Mouse (Mus musculus): Measurements from ENCODE around the gene Bid. TPM values are rescaled to one million over a fixed set of nuclear protein-coding genes. Genes with fewer than 3 reads are reported as not detected.
"Not testable (repeated sequence)": the region's sequence is repeated elsewhere in the genome, so short reads cannot be mapped to it uniquely, and the experiment has no call there.

Gene Bid
- polyA plus RNA-seq, 1 experiment from 2014 or later = 32.9 TPM

- H3K27me3 ChIP-seq (replicated peaks) = no peaks in the 10 kb centered on the region
- no peak for ATAC-seq
- WGBS (ENCODE audit: insufficient replicate concordance) = 49% methylated on average over 12 of the region's 12 CpGs
- no peak overlapping the region for H3K27ac ChIP-seq
- H3K9ac ChIP-seq = no peak overlapping the region
- H3K9me3 ChIP-seq (replicated peaks) = no peaks in the 10 kb centered on the region
- H3K4me1 ChIP-seq = peaks cover 32% of the 10 kb centered on the region
- H3K36me3 ChIP-seq = peaks cover 56% of the 10 kb centered on the region
- H3K4me3 ChIP-seq = no peak overlapping the region
- no peak overlapping the region for H3K4me2 ChIP-seq
Observed at GRCm38 (mm10) chr6:120932597-120932996, 15.9 kb upstream of the Bid start.

GRCm38 (mm10) chr6:120930450-120931306, 14.0 kb upstream of the Bid start:
- WGBS (ENCODE audit: insufficient replicate concordance) = 59% methylated on average over 6 of the region's 6 CpGs
- H3K4me2 ChIP-seq = no peak overlapping the region
- peaks cover 38% of the 10 kb centered on the region for H3K4me1 ChIP-seq
- peak overlapping the region; percentile 46 for H3K27ac ChIP-seq
- no peaks in the 10 kb centered on the region for H3K27me3 ChIP-seq (replicated peaks)
- no peak overlapping the region for H3K9ac ChIP-seq
- H3K36me3 ChIP-seq = peaks cover 56% of the 10 kb centered on the region
- peak; percentile 67 for ATAC-seq
- H3K4me3 ChIP-seq = no peak overlapping the region
- no peaks in the 10 kb centered on the region for H3K9me3 ChIP-seq (replicated peaks)

- Histone ChIP-seq H3K27ac (no peak overlapping the region), H3K4me2 (no peak overlapping the region), H3K9ac (no peak overlapping the region), H3K36me3 (peaks cover 44% of the 10 kb centered on the region), H3K4me3 (no peak overlapping the region), H3K9me3 (replicated peaks) (no peaks in the 10 kb centered on the region), H3K27me3 (replicated peaks) (no peaks in the 10 kb centered on the region), H3K4me1 (peaks cover 38% of the 10 kb centered on the region)
- 54% methylated on average over 1 of the region's 1 CpGs for WGBS (ENCODE audit: insufficient replicate concordance)
- ATAC-seq = no peak
Observed at GRCm38 (mm10) chr6:120929421-120929820, 12.8 kb upstream of the Bid start.

- Histone ChIP-seq H3K27me3 (replicated peaks) (no peaks in the 10 kb centered on the region), H3K4me2 (no peak overlapping the region), H3K4me1 (peaks cover 33% of the 10 kb centered on the region), H3K27ac (no peak overlapping the region), H3K9ac (no peak overlapping the region), H3K4me3 (no peak overlapping the region), H3K9me3 (replicated peaks) (no peaks in the 10 kb centered on the region), H3K36me3 (peaks cover 27% of the 10 kb centered on the region)
- WGBS (ENCODE audit: insufficient replicate concordance) = 70% methylated on average over 3 of the region's 3 CpGs
- no peak for ATAC-seq
Observed at GRCm38 (mm10) chr6:120927765-120928164, 11.1 kb upstream of the Bid start.

- Histone ChIP-seq H3K9ac (no peak overlapping the region), H3K27me3 (replicated peaks) (no peaks in the 10 kb centered on the region), H3K36me3 (peaks cover 18% of the 10 kb centered on the region), H3K27ac (no peak overlapping the region), H3K4me3 (no peak overlapping the region), H3K4me2 (no peak overlapping the region), H3K4me1 (peaks cover 26% of the 10 kb centered on the region), H3K9me3 (replicated peaks) (no peaks in the 10 kb centered on the region)
- ATAC-seq = no peak
- WGBS (ENCODE audit: insufficient replicate concordance) = 48% methylated on average over 2 of the region's 2 CpGs
Observed at GRCm38 (mm10) chr6:120926880-120927279, 10.2 kb upstream of the Bid start.

- not testable (repeated sequence) for H3K4me2 ChIP-seq; H3K9ac ChIP-seq; H3K9me3 ChIP-seq (replicated peaks); H3K27me3 ChIP-seq (replicated peaks); H3K4me1 ChIP-seq; H3K36me3 ChIP-seq; H3K4me3 ChIP-seq
- peak; percentile 68 for ATAC-seq
- 0 out of 2 replicates have a peak overlapping the region, but pooled peaks have one; percentile 37 for H3K27ac ChIP-seq
- WGBS (ENCODE audit: insufficient replicate concordance) = 64% methylated on average over 2 of the region's 2 CpGs
Observed at GRCm38 (mm10) chr6:120924791-120925321, 8.2 kb upstream of the Bid start.

- no peak overlapping the region for H3K27ac ChIP-seq
- 45% methylated on average over 3 of the region's 3 CpGs for WGBS (ENCODE audit: insufficient replicate concordance)
- no peak for ATAC-seq
Observed at GRCm38 (mm10) chr6:120917975-120918374, 1.3 kb upstream of the Bid start.

GRCm38 (mm10) chr6:120916972-120917881, 574 bp upstream of the Bid start:
- H3K27me3 ChIP-seq (replicated peaks); H3K36me3 ChIP-seq; H3K9me3 ChIP-seq (replicated peaks); H3K27ac ChIP-seq: not testable (repeated sequence)
- peak overlapping the region; percentile 79 for H3K9ac ChIP-seq
- peak overlapping the region; percentile 72 for H3K4me3 ChIP-seq
- 18% methylated on average over 12 of the region's 14 CpGs for WGBS (ENCODE audit: insufficient replicate concordance)
- peak overlapping the region; percentile 99 for H3K4me2 ChIP-seq
- peaks cover 49% of the 10 kb centered on the region for H3K4me1 ChIP-seq
- peak; percentile 53 for ATAC-seq

More at GRCm38 (mm10) chr6:120917975-120918374, 1.3 kb upstream of the Bid start:
- Histone ChIP-seq H3K9me3 (replicated peaks) (no peaks in the 10 kb centered on the region), H3K27me3 (replicated peaks) (no peaks in the 10 kb centered on the region), H3K9ac (no peak overlapping the region), H3K4me2 (no peak overlapping the region), H3K4me1 (peaks cover 42% of the 10 kb centered on the region), H3K36me3 (no peaks in the 10 kb centered on the region), H3K4me3 (no peak overlapping the region)

- peak overlapping the region; percentile 99 for H3K4me2 ChIP-seq
- peak overlapping the region; percentile 72 for H3K4me3 ChIP-seq
- peak overlapping the region; percentile 79; the same call in 1 of the 2 replicates for H3K9ac ChIP-seq
- peaks cover 65% of the 10 kb centered on the region for H3K4me1 ChIP-seq
- no peaks in the 10 kb centered on the region for H3K27me3 ChIP-seq (replicated peaks)
- no peaks in the 10 kb centered on the region for H3K9me3 ChIP-seq (replicated peaks)
- WGBS (ENCODE audit: insufficient replicate concordance) = 5% methylated on average over 2 of the region's 2 CpGs
- peak; percentile 34 for ATAC-seq
- H3K36me3 ChIP-seq = no peaks in the 10 kb centered on the region
- H3K27ac ChIP-seq = peak overlapping the region; percentile 86
Observed at GRCm38 (mm10) chr6:120915649-120915975, 1.0 kb downstream of the Bid start.

GRCm38 (mm10) chr6:120914911-120915648, 1.6 kb downstream of the Bid start:
- Histone ChIP-seq H3K27me3 (replicated peaks) (no peaks in the 10 kb centered on the region), H3K27ac (peak overlapping the region; percentile 86), H3K4me3 (peak overlapping the region; percentile 72)

GRCm38 (mm10) chr6:120914533-120914910, 2.1 kb downstream of the Bid start:
- Histone ChIP-seq H3K4me2 (peak overlapping the region; percentile 99), H3K9ac (peak overlapping the region; percentile 79), H3K27me3 (replicated peaks) (no peaks in the 10 kb centered on the region), H3K4me1 (peaks cover 69% of the 10 kb centered on the region), H3K36me3 (no peaks in the 10 kb centered on the region; the same call in 1 of the 2 replicates), H3K4me3 (peak overlapping the region; percentile 72), H3K27ac (peak overlapping the region; percentile 86), H3K9me3 (replicated peaks) (no peaks in the 10 kb centered on the region)
- WGBS (ENCODE audit: insufficient replicate concordance) = 24% methylated on average over 4 of the region's 4 CpGs
- ATAC-seq = peak; percentile 50

More at GRCm38 (mm10) chr6:120914911-120915648, 1.6 kb downstream of the Bid start:
- 10% methylated on average over 9 of the region's 9 CpGs for WGBS (ENCODE audit: insufficient replicate concordance)
- H3K4me1 ChIP-seq = peaks cover 69% of the 10 kb centered on the region
- no peaks in the 10 kb centered on the region for H3K36me3 ChIP-seq
- no peaks in the 10 kb centered on the region for H3K9me3 ChIP-seq (replicated peaks)
- peak overlapping the region; percentile 79 for H3K9ac ChIP-seq
- peak overlapping the region; percentile 99 for H3K4me2 ChIP-seq
- ATAC-seq = peak; percentile 73
